Mouse (Mus musculus) megakaryocyte, embryonic 14.5 days (primary cell): ENCODE data around the gene Usf1.

Source experiments
- FLI1 ChIP-seq: IDR thresholded peaks from 2 replicates; pipeline ENCODE4 v1.6.1; 2012; ENCODE audit warnings: low read length, inconsistent platforms, mixed read lengths
- GATA1 ChIP-seq: IDR thresholded peaks from 3 replicates; pipeline ENCODE4 v1.6.1; 2012; ENCODE audit warnings: mixed read lengths, low read length, inconsistent platforms, borderline replicate concordance

DNA sequence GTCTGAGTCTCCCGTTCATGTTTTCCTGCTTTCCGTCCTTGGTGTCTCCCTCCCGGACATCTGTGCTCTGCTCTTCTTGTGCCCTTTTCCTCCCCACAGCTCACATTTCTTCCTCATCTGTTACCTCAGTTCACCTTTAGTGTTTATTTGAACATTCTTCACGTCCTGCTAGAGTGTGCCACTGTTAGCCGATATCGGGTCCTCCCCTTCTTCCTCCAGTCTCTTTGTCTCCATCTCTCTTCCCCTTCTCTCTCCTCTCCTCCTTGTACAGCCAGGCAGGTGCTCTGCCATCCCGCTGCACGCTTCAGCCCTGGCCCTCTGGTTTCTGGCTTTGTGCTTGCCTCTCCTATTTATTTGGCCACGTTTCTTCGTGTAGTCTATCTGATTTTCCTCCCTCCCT lies 36.6 kb downstream of the Usf1 start:
- TF ChIP-seq GATA1 (no peak), FLI1 (no peak)
